Mouse (Mus musculus) embryonic fibroblast, embryonic 13.5 days (primary cell): ENCODE data around the gene Bicc1. TPM values are rescaled to one million over a fixed set of nuclear protein-coding genes. Genes with fewer than 3 reads are reported as not detected.
"Not testable (repeated sequence)": the region's sequence is repeated elsewhere in the genome, so short reads cannot be mapped to it uniquely, and the experiment has no call there.

Experiments used
- H3K27ac ChIP-seq: 2 replicates; pipeline ENCODE4 v1.5.1; 2012; ENCODE audit warnings: low read length, control low read depth, inconsistent platforms; ENCODE audit not compliant: insufficient read depth
- H3K4me1 ChIP-seq: 2 replicates; pipeline ENCODE4 v1.6.1; 2011; ENCODE audit warnings: low read length; ENCODE audit not compliant: control insufficient read depth, insufficient read depth
- H3K4me3 ChIP-seq: 2 replicates; pipeline ENCODE4 v1.5.1; 2011; ENCODE audit warnings: mild to moderate bottlenecking, control low read depth, low read length; ENCODE audit not compliant: insufficient read depth
- CTCF ChIP-seq: IDR thresholded peaks from 2 replicates; pipeline ENCODE4 v1.5.1; 2011; ENCODE audit warnings: mild to moderate bottlenecking, control low read depth, low read length, moderate library complexity, borderline replicate concordance; ENCODE audit not compliant: insufficient read depth
- POLR2A ChIP-seq: IDR thresholded peaks from 2 replicates; pipeline ENCODE4 v1.6.1; 2011; ENCODE audit warnings: low read depth, mild to moderate bottlenecking, control low read depth, low read length, moderate library complexity
- polyA plus RNA-seq: library from polyadenylated mRNA; stranded (reverse); fragments of >200 nt; gene quantifications from 2 replicates; pipeline ENCODE4 v1.2.4, GENCODE M21; 2011; ENCODE audit warnings: low read depth; ENCODE audit not compliant: missing spikeins, insufficient read length

Bicc1 gene
- polyA plus RNA-seq, 1 experiment: 86.8 TPM

GRCm38 (mm10) chr10:70964706-70965105 lies 194.8 kb downstream of the Bicc1 start:
- no peak for TF ChIP-seq CTCF
- no peak for TF ChIP-seq POLR2A
- H3K4me1 ChIP-seq: peaks cover 4% of the 10 kb centered on the region
- no peak overlapping the region for H3K4me3 ChIP-seq
- H3K27ac ChIP-seq: no peak overlapping the region

GRCm38 (mm10) chr10:70963599-70964193 lies 195.8 kb downstream of the Bicc1 start:
- Histone ChIP-seq H3K27ac (no peak overlapping the region), H3K4me3 (no peak overlapping the region), H3K4me1 (peaks cover 4% of the 10 kb centered on the region)
- TF ChIP-seq POLR2A (no peak), CTCF (no peak)

DNA sequence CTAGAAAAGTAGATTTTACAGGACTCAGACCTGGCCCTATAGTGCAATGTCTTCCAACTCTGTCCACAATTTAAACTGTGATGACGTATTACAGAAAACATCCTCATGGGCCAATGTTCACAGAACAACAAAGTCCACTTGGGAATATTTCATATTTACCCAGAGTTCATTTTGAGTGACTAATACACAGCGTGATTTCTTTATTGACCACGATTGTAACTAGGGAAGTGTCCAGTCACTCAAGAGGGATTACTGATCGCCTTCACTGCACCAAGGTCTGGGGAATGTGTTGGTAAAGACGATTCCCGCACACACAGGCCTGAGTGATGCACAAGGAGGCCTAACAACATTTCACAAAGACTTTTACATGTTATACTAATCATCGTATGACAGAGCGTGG lies 197.9 kb downstream of the Bicc1 start:
- TF ChIP-seq CTCF (no peak), POLR2A (no peak)
- H3K4me3 ChIP-seq: no peak overlapping the region
- peak overlapping the region; percentile 2; the same call in 1 of the 2 replicates for H3K27ac ChIP-seq
- peaks cover 4% of the 10 kb centered on the region; the same call in 1 of the 2 replicates for H3K4me1 ChIP-seq

- H3K4me1 ChIP-seq, H3K4me3 ChIP-seq, H3K27ac ChIP-seq: not testable (repeated sequence)
Observed at GRCm38 (mm10) chr10:70960396-70960795, 199.1 kb downstream of the Bicc1 start.

DNA sequence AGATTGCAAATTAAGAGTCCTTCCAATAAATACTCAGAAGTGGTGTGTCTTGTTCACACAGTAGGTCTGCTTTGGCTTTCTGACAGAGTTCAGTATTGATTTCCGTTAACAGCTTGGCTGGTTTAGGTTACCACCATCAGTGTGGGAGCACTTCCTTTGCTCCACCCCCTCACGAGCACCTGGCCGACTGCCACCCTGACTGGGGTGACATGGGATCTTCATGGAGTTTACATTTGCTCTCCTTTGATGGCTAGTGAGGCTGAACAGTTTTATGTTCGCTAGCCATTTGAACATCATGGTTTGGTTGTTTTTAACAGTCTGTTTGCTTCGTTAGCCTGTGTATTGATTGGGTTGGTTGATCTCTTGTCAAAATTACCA lies 206.7 kb downstream of the Bicc1 start:
- Histone ChIP-seq H3K4me1 (no peaks in the 10 kb centered on the region), H3K27ac (no peak overlapping the region), H3K4me3 (no peak overlapping the region)
- TF ChIP-seq CTCF: no peak

- H3K4me1 ChIP-seq: no peaks in the 10 kb centered on the region
- H3K27ac ChIP-seq: no peak overlapping the region
- H3K4me3 ChIP-seq: no peak overlapping the region
- TF ChIP-seq POLR2A: no peak
- no peak for TF ChIP-seq CTCF
Observed at GRCm38 (mm10) chr10:70952056-70952769, 207.3 kb downstream of the Bicc1 start.

DNA sequence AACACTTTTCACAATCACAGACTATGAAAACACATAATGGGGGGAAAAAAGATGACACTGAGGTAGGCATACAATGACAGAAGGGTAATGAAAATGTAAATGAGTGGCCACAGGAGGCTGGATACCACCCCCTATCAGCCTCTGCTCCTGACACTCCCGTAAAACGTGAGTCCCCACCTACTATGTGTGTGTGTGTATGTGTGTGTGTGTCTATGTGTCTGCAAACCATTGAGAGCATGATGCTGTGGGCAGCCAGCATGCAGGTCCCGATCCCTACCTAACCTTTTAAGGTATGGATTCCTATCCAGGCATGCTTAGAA lies 209.4 kb downstream of the Bicc1 start:
- Histone ChIP-seq H3K4me1 (no peaks in the 10 kb centered on the region), H3K27ac (no peak overlapping the region), H3K4me3 (no peak overlapping the region)
- TF ChIP-seq POLR2A: no peak
- no peak for TF ChIP-seq CTCF

GRCm38 (mm10) chr10:70949254-70950104 lies 210.0 kb downstream of the Bicc1 start:
- Histone ChIP-seq H3K4me3 (no peak overlapping the region), H3K27ac (no peak overlapping the region), H3K4me1 (no peaks in the 10 kb centered on the region)
- no peak for TF ChIP-seq POLR2A
- no peak for TF ChIP-seq CTCF

DNA sequence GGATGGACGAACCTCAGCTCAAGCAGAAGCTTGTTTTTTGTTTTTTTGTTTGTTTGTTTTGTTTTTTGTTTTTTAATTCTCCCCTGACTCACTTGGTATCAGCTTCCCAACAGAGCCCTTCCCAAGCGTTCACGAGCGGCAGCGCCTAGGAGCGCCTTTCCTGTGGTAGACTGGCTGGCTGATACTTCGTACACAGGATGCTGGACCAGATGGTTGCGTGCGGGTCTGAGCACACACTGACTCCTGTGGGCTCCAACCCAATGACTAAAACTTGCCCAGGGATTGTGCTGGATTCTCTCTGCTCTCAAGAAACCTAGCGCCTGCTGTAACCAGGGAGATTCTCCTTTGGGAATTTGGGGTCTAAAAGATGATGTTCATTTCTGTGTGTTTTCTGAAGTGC lies 211.2 kb downstream of the Bicc1 start:
- TF ChIP-seq POLR2A (no peak), CTCF (no peak)
- H3K4me3 ChIP-seq: no peak overlapping the region
- no peak overlapping the region for H3K27ac ChIP-seq
- no peaks in the 10 kb centered on the region for H3K4me1 ChIP-seq

DNA sequence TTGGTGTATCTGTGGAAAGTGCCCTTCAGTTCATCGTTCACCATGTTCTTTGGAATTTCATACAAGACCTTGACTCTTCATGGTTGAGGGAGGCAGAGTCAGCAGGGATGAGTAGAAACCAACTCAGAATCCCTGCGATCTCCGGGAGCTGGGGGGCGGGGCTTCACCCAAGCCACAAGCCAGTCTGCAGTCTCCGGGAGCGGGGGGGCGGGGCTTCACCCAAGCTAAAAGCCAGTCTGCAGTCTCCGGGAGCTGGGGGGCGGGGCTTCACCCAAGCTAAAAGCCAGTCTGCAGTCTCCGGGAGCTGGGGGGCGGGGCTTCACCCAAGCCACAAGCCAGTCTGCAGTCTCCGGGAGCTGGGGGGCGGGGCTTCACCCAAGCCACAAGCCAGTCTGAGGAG lies 213.4 kb downstream of the Bicc1 start:
- not testable (repeated sequence) for H3K4me1 ChIP-seq, H3K4me3 ChIP-seq, H3K27ac ChIP-seq

GRCm38 (mm10) chr10:70945076-70945475 lies 214.4 kb downstream of the Bicc1 start:
- TF ChIP-seq POLR2A (no peak), CTCF (no peak)
- no peaks in the 10 kb centered on the region for H3K4me1 ChIP-seq
- no peak overlapping the region for H3K4me3 ChIP-seq
- H3K27ac ChIP-seq: no peak overlapping the region
